Mouse (Mus musculus) lung, embryonic 16.5 days (tissue): ENCODE measurements at regions not wholly inside any gene's neighbourhood (a gene's known extent, or its start where the extent isn't known, plus 50 kb on each side); places are given as distances from the start of the nearest gene placed in this dataset.

ENCODE experiments used
- ATAC-seq: fragments of 200-750 bp; cut with Nextera tagmentation; 2 replicates; pipeline ENCODE4 v1.8.0; 2017; ENCODE audit warnings: low read depth, mild to moderate bottlenecking, moderate library complexity
- H3K27ac ChIP-seq: fragments of 300-500 bp; sonication (generic); 2 replicates; pipeline ENCODE4 v1.5.1; 2014; ENCODE audit warnings: mild to moderate bottlenecking, control low read depth, low read length
- H3K27me3 ChIP-seq: fragments of 300-500 bp; sonication (generic); 2 replicates; pipeline ENCODE4 v1.6.1; 2014; ENCODE audit warnings: low read depth, low read length, mixed read lengths; ENCODE audit not compliant: control insufficient read depth, insufficient read depth
- H3K36me3 ChIP-seq: fragments of 300-500 bp; sonication (generic); 2 replicates; pipeline ENCODE4 v1.6.1; 2014; ENCODE audit warnings: low read length; ENCODE audit not compliant: control insufficient read depth, insufficient read depth
- H3K4me1 ChIP-seq: fragments of 300-500 bp; sonication (generic); replicated peaks from 2 replicates; pipeline ENCODE4 v1.6.1; 2014; ENCODE audit warnings: low read length, mixed read lengths; ENCODE audit not compliant: control insufficient read depth, insufficient read depth
- H3K4me2 ChIP-seq: fragments of 300-500 bp; sonication (generic); 2 replicates; pipeline ENCODE4 v1.6.1; 2014; ENCODE audit warnings: low read depth, low read length, control low read depth
- H3K4me3 ChIP-seq: fragments of 300-500 bp; sonication (generic); 2 replicates; pipeline ENCODE4 v1.5.1; 2014; ENCODE audit warnings: mild to moderate bottlenecking, low read length, control low read depth
- H3K9ac ChIP-seq: fragments of 300-500 bp; sonication (generic); 2 replicates; pipeline ENCODE4 v1.6.1; 2014; ENCODE audit warnings: low read length, control low read depth
- H3K9me3 ChIP-seq: fragments of 300-500 bp; sonication (generic); 2 replicates; pipeline ENCODE4 v1.6.1; 2016; ENCODE audit warnings: low read length; ENCODE audit not compliant: control insufficient read depth
- WGBS: fragments of 180-500 bp; shearing (Covaris S2); extraction: QIAGEN DNeasy Blood & Tissue Kit; methylation state at CpG from one replicate; pipeline ENCODE4 v1.1.7; 2014; 5-methylcytosine and 5-hydroxymethylcytosine counted together

- no peak overlapping the region for H3K27ac ChIP-seq
- no peaks in the 10 kb centered on the region for H3K4me1 ChIP-seq
- ATAC-seq: no peak
- no peaks in the 10 kb centered on the region for H3K9me3 ChIP-seq
- H3K9ac ChIP-seq: no peak overlapping the region
- H3K27me3 ChIP-seq: no peaks in the 10 kb centered on the region
- H3K4me2 ChIP-seq: no peak overlapping the region
- 71% methylated on average over 7 of the region's 7 CpGs for WGBS
- no peaks in the 10 kb centered on the region for H3K36me3 ChIP-seq
- no peak overlapping the region for H3K4me3 ChIP-seq
Observed at GRCm38 (mm10) chr7:94644560-94645285, 1526.3 kb upstream of the Tenm4 start.

GRCm38 (mm10) chr7:94645337-94645736 lies 1525.7 kb upstream of the Tenm4 start:
- no peak overlapping the region for H3K9ac ChIP-seq
- H3K27ac ChIP-seq: no peak overlapping the region
- no peaks in the 10 kb centered on the region for H3K27me3 ChIP-seq
- H3K4me3 ChIP-seq: no peak overlapping the region
- no peak overlapping the region for H3K4me2 ChIP-seq
- WGBS: 71% methylated on average over 4 of the region's 4 CpGs
- H3K9me3 ChIP-seq: no peaks in the 10 kb centered on the region
- no peak for ATAC-seq
- H3K36me3 ChIP-seq: no peaks in the 10 kb centered on the region
- no peaks in the 10 kb centered on the region for H3K4me1 ChIP-seq

DNA sequence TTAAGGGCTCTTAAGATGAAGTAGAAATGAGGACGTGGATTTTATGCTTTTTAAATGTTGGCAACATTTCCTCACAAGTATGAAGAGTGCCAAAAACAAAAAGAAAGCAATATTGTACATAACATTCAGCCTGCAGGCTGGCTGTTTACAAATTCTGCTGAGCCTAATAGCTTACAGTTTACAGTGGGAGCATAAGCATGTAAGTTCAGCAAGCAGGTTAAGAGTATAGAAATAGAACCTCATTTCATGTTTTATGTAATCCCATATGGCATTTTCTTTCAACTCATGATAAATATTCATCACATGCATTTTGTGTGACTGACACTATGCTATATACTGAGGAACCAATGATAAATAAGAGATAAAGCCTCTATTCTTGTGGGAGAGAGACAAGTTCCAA lies 1520.6 kb upstream of the Tenm4 start:
- H3K4me2 ChIP-seq: no peak overlapping the region
- H3K9me3 ChIP-seq: no peaks in the 10 kb centered on the region
- 23% methylated on average over 1 of the region's 1 CpGs for WGBS
- no peak overlapping the region for H3K9ac ChIP-seq
- no peak overlapping the region for H3K4me3 ChIP-seq
- H3K4me1 ChIP-seq: no peaks in the 10 kb centered on the region
- no peaks in the 10 kb centered on the region for H3K27me3 ChIP-seq
- no peak for ATAC-seq
- H3K27ac ChIP-seq: no peak overlapping the region
- no peaks in the 10 kb centered on the region for H3K36me3 ChIP-seq

DNA sequence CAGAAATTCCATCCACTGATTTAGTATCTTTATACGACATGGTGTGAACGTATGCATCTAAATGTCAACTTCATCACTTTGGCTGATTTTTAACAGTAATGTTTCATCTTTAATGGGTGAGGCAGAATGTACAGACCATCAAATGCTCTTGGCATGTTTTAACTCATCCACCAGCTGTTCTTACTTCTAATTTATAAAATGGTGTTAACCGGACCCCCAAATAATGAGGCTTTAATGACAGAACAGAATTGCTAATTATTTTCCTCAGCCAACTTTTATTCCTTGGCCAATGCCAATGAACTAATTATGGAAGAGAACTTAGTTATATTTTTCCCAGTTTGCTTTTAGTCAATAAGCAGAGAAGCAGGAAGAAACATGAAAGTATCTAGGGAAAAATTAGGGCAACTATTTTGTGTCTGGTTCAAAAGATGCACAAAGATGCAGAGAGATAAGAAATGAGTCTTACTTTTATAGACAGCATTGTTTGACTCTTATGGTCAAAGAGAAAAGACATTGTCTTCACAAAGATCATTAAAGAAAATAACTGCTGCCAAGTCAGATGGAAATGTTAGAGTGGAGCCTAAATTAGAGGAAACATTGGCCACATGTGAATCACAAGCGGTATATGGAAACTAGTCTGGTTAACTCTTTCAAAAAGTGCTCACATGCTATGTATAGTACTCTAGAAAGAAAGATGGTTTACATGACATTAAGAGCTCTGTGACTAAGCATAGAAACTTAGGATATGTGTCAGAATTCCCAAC lies 1504.5 kb upstream of the Tenm4 start:
- no peaks in the 10 kb centered on the region for H3K27me3 ChIP-seq
- H3K9ac ChIP-seq: no peak overlapping the region
- H3K36me3 ChIP-seq: no peaks in the 10 kb centered on the region
- no peak for ATAC-seq
- H3K4me3 ChIP-seq: no peak overlapping the region
- no peak overlapping the region for H3K4me2 ChIP-seq
- WGBS: 82% methylated on average over 4 of the region's 4 CpGs
- no peaks in the 10 kb centered on the region for H3K9me3 ChIP-seq
- no peaks in the 10 kb centered on the region for H3K4me1 ChIP-seq
- no peak overlapping the region for H3K27ac ChIP-seq

GRCm38 (mm10) chr7:94668296-94668695 lies 1502.8 kb upstream of the Tenm4 start:
- H3K9ac ChIP-seq: no peak overlapping the region
- H3K4me1 ChIP-seq: no peaks in the 10 kb centered on the region
- no peaks in the 10 kb centered on the region for H3K9me3 ChIP-seq
- H3K27me3 ChIP-seq: no peaks in the 10 kb centered on the region
- no peak overlapping the region for H3K27ac ChIP-seq
- ATAC-seq: no peak
- WGBS: 20% methylated on average over 1 of the region's 1 CpGs
- H3K4me2 ChIP-seq: no peak overlapping the region
- H3K4me3 ChIP-seq: no peak overlapping the region
- H3K36me3 ChIP-seq: no peaks in the 10 kb centered on the region

GRCm38 (mm10) chr7:94668836-94669396 lies 1502.1 kb upstream of the Tenm4 start:
- WGBS: 62% methylated on average over 2 of the region's 2 CpGs
- Histone ChIP-seq H3K36me3 (no peaks in the 10 kb centered on the region), H3K4me3 (no peak overlapping the region), H3K27ac (no peak overlapping the region), H3K4me2 (no peak overlapping the region), H3K9ac (no peak overlapping the region), H3K9me3 (no peaks in the 10 kb centered on the region), H3K4me1 (no peaks in the 10 kb centered on the region), H3K27me3 (no peaks in the 10 kb centered on the region)
- no peak for ATAC-seq

GRCm38 (mm10) chr7:94687887-94688286 lies 1483.2 kb upstream of the Tenm4 start:
- H3K27me3 ChIP-seq: no peaks in the 10 kb centered on the region
- H3K27ac ChIP-seq: no peak overlapping the region
- H3K36me3 ChIP-seq: no peaks in the 10 kb centered on the region
- H3K9ac ChIP-seq: no peak overlapping the region
- 37% methylated on average over 2 of the region's 2 CpGs for WGBS
- H3K4me1 ChIP-seq: no peaks in the 10 kb centered on the region
- no peaks in the 10 kb centered on the region for H3K9me3 ChIP-seq
- H3K4me3 ChIP-seq: no peak overlapping the region
- no peak for ATAC-seq
- H3K4me2 ChIP-seq: no peak overlapping the region

- no peak overlapping the region for H3K4me3 ChIP-seq
- WGBS: 86% methylated on average over 4 of the region's 4 CpGs
- no peak overlapping the region for H3K9ac ChIP-seq
- H3K36me3 ChIP-seq: no peaks in the 10 kb centered on the region
- no peak for ATAC-seq
- H3K27me3 ChIP-seq: no peaks in the 10 kb centered on the region
- no peaks in the 10 kb centered on the region for H3K4me1 ChIP-seq
- H3K9me3 ChIP-seq: no peaks in the 10 kb centered on the region
- no peak overlapping the region for H3K4me2 ChIP-seq
- no peak overlapping the region for H3K27ac ChIP-seq
Observed at GRCm38 (mm10) chr7:94697214-94697613, 1473.8 kb upstream of the Tenm4 start.

- Histone ChIP-seq H3K9me3 (no peaks in the 10 kb centered on the region; the same call in 1 of the 2 replicates), H3K27me3 (no peaks in the 10 kb centered on the region), H3K36me3 (no peaks in the 10 kb centered on the region), H3K27ac (no peak overlapping the region), H3K4me1 (no peaks in the 10 kb centered on the region), H3K9ac (no peak overlapping the region), H3K4me2 (no peak overlapping the region), H3K4me3 (no peak overlapping the region)
- ATAC-seq: no peak
Observed at GRCm38 (mm10) chr7:94706457-94706856, 1464.6 kb upstream of the Tenm4 start.
